Mouse (Mus musculus) kidney, adult 2 months (tissue): ENCODE results near the gene Dab2ip.

Experiments
- CTCF ChIP-seq: fragments of 200-500 bp; conservative IDR thresholded peaks from 2 replicates; pipeline ENCODE4 v1.5.1; 2011; ENCODE audit warnings: low read depth, mild to moderate bottlenecking, control low read depth, low read length, moderate library complexity, mixed read lengths; ENCODE audit not compliant: insufficient read depth, insufficient read length
- POLR2A ChIP-seq: fragments of 200-500 bp; IDR thresholded peaks from one replicate; pipeline ENCODE4 v1.6.1; 2011; ENCODE audit warnings: low read depth, low read length, control low read depth

- TF ChIP-seq POLR2A (no peak), CTCF (no peak)
These were observed 8.0 kb upstream of the Dab2ip start for GRCm38 (mm10) chr2:35550097-35550496.
